Mouse (Mus musculus): ENCODE results near the gene Dll3. TPM values are rescaled to one million over a fixed set of nuclear protein-coding genes. Genes with fewer than 3 reads are reported as not detected.

Gene Dll3
- polyA plus RNA-seq, 2 experiments = 0.83 to 0.92 TPM

DNA sequence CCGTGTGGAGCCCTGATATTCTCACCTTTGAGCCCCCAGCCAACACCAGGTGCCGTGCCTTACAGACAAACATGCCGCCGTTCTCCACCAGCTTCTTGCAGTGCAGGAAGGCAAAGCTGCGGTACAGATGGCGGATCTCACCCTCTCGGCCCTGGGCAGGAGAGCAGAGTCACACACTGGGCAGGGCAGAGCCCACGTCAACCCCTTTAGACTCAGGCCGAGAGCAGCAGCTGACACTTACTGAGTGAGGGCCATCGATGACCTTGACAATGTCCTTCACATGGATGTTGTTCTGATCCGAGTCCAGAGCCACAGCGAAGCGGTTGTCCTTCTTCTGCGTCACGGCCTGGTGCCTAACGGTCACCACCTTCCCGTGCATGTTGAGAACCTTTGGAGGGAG is 16.7 kb upstream of the Dll3 start:
- WGBS = 95% methylated on average over 17 of the region's 17 CpGs
- no peak overlapping the region for H3K4me3 ChIP-seq (replicated peaks; ENCODE audit: low read length)
- no peaks in the 10 kb centered on the region for H3K4me1 ChIP-seq (ENCODE audit: control insufficient read depth, insufficient read depth, low read length)
- TF ChIP-seq POLR2A (IDR thresholded peaks at IDR 0.05; ENCODE audit: borderline replicate concordance, extremely low read depth, insufficient read depth, insufficient read length) = no peak
- no peak overlapping the region for H3K4me2 ChIP-seq (replicated peaks; ENCODE audit: low read depth, low read length, severe bottlenecking)
- no peak overlapping the region for H3K27ac ChIP-seq (replicated peaks; ENCODE audit: low read depth, low read length)
- peaks cover 95% of the 10 kb centered on the region for H3K36me3 ChIP-seq (ENCODE audit: control insufficient read depth, insufficient read depth, low read length)
- no peak for ATAC-seq (ENCODE audit: low FRiP score, low read depth)
- no peaks in the 10 kb centered on the region for H3K27me3 ChIP-seq (ENCODE audit: control insufficient read depth, insufficient read depth, low read length)
- DNase-seq (ENCODE audit: low spot score) = no peak
- H3K9me3 ChIP-seq (ENCODE audit: control insufficient read depth, low read length) = no peaks in the 10 kb centered on the region
- no peak overlapping the region for H3K9ac ChIP-seq (ENCODE audit: low read depth, low read length, severe bottlenecking)

DNA sequence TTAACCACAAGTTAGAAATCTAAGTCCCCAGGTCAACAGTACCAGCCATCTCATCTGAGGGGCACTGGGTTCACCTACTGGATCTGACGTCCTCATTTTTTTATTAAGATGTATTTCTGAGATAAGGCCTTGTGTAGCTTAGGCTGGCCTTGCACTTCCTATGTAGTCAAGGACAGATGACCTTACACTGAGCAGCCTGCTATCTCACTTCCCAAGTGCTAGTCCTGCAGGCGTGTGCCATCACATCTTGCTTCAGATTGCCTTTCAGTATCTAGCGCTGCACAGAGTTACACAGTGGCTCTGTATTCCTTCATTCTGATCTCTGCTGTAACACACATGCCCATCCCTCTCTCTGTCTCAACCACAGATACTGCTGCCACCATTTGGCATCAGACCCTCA is 16.0 kb upstream of the Dll3 start:
- no peak for DNase-seq (ENCODE audit: low spot score)
- Histone ChIP-seq H3K27ac (replicated peaks; ENCODE audit: low read depth, low read length) (no peak overlapping the region), H3K4me2 (replicated peaks; ENCODE audit: low read depth, low read length, severe bottlenecking) (no peak overlapping the region), H3K27me3 (ENCODE audit: control insufficient read depth, insufficient read depth, low read length) (no peaks in the 10 kb centered on the region), H3K9ac (ENCODE audit: low read depth, low read length, severe bottlenecking) (no peak overlapping the region), H3K9me3 (ENCODE audit: control insufficient read depth, low read length) (no peaks in the 10 kb centered on the region), H3K4me3 (replicated peaks; ENCODE audit: low read length) (no peak overlapping the region), H3K4me1 (ENCODE audit: control insufficient read depth, insufficient read depth, low read length) (no peaks in the 10 kb centered on the region), H3K36me3 (ENCODE audit: control insufficient read depth, insufficient read depth, low read length) (peaks cover 88% of the 10 kb centered on the region)
- TF ChIP-seq POLR2A (IDR thresholded peaks at IDR 0.05; ENCODE audit: borderline replicate concordance, extremely low read depth, insufficient read depth, insufficient read length) = no peak
- 86% methylated on average over 3 of the region's 3 CpGs for WGBS
- no peak for ATAC-seq (ENCODE audit: low FRiP score, low read depth)

DNA sequence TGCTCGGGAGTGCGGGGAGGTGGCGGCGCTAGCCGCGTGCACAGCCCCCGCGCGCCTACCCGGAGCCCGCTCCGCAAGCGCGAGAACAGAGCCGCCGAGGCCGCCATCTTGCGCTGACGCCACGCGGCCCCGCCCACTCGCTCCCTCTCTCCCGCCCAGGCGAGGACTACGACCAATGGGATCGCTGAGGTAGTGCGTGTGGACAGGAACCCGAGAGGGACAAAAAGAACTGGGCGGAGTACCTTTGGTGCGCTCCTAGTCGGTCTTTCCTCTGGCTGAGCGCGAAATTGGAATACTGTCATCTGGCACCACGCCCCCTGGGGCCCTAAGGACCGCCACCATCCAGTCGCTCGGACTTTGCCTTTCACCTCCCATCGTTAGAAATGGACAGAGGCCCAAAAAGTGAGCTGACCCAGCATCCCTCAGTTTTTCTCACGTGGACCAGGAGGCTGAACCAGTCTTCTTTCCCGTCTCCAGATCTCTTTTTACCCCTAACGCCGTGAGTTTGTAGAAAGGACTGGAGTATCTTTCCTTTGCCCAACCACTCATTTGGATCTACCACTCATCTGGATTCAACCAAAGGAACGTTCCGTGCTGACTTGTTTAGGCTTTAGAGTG is 10.0 kb upstream of the Dll3 start, which contains the start of gene Timm50:
Timm50 (minus strand) TSS at position 147 of the 618 bp plus-strand sequence.
- no peaks in the 10 kb centered on the region for H3K9me3 ChIP-seq (ENCODE audit: control insufficient read depth, low read length)
- H3K4me1 ChIP-seq (ENCODE audit: control insufficient read depth, insufficient read depth, low read length) = peaks cover 5% of the 10 kb centered on the region
- peak within 1 kb of the TSS; percentile 85 for H3K4me2 ChIP-seq (replicated peaks; ENCODE audit: low read depth, low read length, severe bottlenecking)
- peak within 1 kb of the TSS; percentile 85 for H3K9ac ChIP-seq (ENCODE audit: low read depth, low read length, severe bottlenecking)
- 0 out of 2 replicates have a peak, but pooled peaks have one; percentile 72 for TF ChIP-seq POLR2A (IDR thresholded peaks at IDR 0.05; ENCODE audit: borderline replicate concordance, extremely low read depth, insufficient read depth, insufficient read length)
- peak; percentile 98 for ATAC-seq (ENCODE audit: low FRiP score, low read depth)
- peak; percentile 98 for DNase-seq (ENCODE audit: low spot score)
- WGBS = 1% methylated on average over 25 of the region's 45 CpGs
- H3K27ac ChIP-seq (replicated peaks; ENCODE audit: low read depth, low read length) = peak within 1 kb of the TSS; percentile 55; the same call in 1 of the 2 replicates
- H3K27me3 ChIP-seq (ENCODE audit: control insufficient read depth, insufficient read depth, low read length) = no peaks in the 10 kb centered on the region
- peaks cover 64% of the 10 kb centered on the region for H3K36me3 ChIP-seq (ENCODE audit: control insufficient read depth, insufficient read depth, low read length)
- H3K4me3 ChIP-seq (replicated peaks; ENCODE audit: low read length) = peak within 1 kb of the TSS; percentile 95

DNA sequence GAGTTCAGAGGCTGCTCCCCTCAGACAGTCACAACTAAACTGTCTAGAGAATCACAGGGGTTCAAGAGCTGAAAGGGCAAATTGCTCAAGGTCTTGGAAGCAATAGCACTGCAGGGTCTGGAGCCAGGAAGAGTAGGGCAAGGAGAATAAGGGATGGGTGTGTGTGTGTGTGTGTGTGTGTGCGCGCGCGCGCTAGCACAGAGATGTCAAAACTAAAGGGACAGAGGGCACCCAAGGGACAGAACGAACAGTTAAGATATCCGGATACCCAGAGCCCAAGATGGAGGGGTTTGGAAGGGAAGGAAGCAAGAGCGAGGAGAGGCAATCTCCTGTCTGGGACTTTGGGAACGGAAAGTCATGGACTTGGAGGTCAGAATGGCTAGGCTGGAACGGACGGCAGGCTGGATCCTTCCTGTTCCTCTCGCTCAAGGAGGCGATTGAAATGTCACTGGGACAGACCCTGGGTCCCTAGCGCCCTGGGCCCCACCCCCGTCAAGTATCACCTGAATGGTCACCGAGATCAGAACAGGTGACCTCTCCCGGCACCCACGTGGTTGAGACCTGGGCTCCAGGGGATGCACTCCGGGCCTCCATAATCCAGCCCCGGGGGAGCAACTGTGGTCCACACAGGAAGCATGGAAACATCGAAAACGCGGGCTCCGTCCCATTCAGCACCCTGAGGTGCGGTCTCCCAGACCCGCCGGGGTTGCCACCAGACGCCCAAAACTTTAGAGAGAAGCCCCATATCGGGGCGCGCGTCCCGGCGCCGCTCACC is 9.3 kb upstream of the Dll3 start:
- peak overlapping the region; percentile 55; the same call in 1 of the 2 replicates for H3K27ac ChIP-seq (replicated peaks; ENCODE audit: low read depth, low read length)
- peak overlapping the region; percentile 85 for H3K4me2 ChIP-seq (replicated peaks; ENCODE audit: low read depth, low read length, severe bottlenecking)
- no peak for TF ChIP-seq POLR2A (IDR thresholded peaks at IDR 0.05; ENCODE audit: borderline replicate concordance, extremely low read depth, insufficient read depth, insufficient read length)
- ATAC-seq (ENCODE audit: low FRiP score, low read depth) (peak; percentile 54), DNase-seq (ENCODE audit: low spot score) (no peak)
- no peaks in the 10 kb centered on the region for H3K27me3 ChIP-seq (ENCODE audit: control insufficient read depth, insufficient read depth, low read length)
- WGBS = 7% methylated on average over 35 of the region's 35 CpGs
- peak overlapping the region; percentile 95 for H3K4me3 ChIP-seq (replicated peaks; ENCODE audit: low read length)
- peaks cover 5% of the 10 kb centered on the region for H3K4me1 ChIP-seq (ENCODE audit: control insufficient read depth, insufficient read depth, low read length)
- no peaks in the 10 kb centered on the region for H3K9me3 ChIP-seq (ENCODE audit: control insufficient read depth, low read length)
- peak overlapping the region; percentile 85 for H3K9ac ChIP-seq (ENCODE audit: low read depth, low read length, severe bottlenecking)
- H3K36me3 ChIP-seq (ENCODE audit: control insufficient read depth, insufficient read depth, low read length) = peaks cover 64% of the 10 kb centered on the region

DNA sequence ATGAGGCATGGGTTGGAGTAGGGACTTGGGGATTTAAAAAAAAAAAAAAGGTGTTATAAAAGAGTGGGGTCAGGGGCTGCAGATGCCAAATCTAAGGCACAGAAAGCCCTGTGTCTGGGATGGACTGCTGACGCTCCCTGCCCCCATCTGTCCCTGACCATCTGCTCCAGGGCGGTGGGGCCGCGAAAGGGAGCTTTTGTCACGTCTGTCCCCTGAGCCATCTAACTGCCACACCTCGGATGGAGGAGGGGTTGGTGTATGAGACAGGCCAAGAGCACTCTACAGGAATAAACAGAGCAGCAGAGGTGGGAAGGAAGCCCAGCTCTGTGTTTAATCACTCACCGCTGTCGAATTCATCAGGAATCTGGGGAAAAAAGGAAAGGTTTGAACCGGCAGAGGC is 7.7 kb upstream of the Dll3 start:
- no peak overlapping the region for H3K4me2 ChIP-seq (replicated peaks; ENCODE audit: low read depth, low read length, severe bottlenecking)
- no peak for TF ChIP-seq POLR2A (IDR thresholded peaks at IDR 0.05; ENCODE audit: borderline replicate concordance, extremely low read depth, insufficient read depth, insufficient read length)
- H3K27ac ChIP-seq (replicated peaks; ENCODE audit: low read depth, low read length) = no peak overlapping the region
- no peaks in the 10 kb centered on the region for H3K9me3 ChIP-seq (ENCODE audit: control insufficient read depth, low read length)
- no peak overlapping the region for H3K9ac ChIP-seq (ENCODE audit: low read depth, low read length, severe bottlenecking)
- no peak overlapping the region for H3K4me3 ChIP-seq (replicated peaks; ENCODE audit: low read length)
- H3K4me1 ChIP-seq (ENCODE audit: control insufficient read depth, insufficient read depth, low read length) = peaks cover 5% of the 10 kb centered on the region
- 39% methylated on average over 9 of the region's 9 CpGs for WGBS
- peaks cover 64% of the 10 kb centered on the region for H3K36me3 ChIP-seq (ENCODE audit: control insufficient read depth, insufficient read depth, low read length)
- no peak for DNase-seq (ENCODE audit: low spot score)
- no peak for ATAC-seq (ENCODE audit: low FRiP score, low read depth)
- no peaks in the 10 kb centered on the region for H3K27me3 ChIP-seq (ENCODE audit: control insufficient read depth, insufficient read depth, low read length)

All from limb, embryonic 14.5 days (tissue).